Mouse (Mus musculus): ENCODE measurements at regions not wholly inside any gene's neighbourhood (a gene's known extent, or its start where the extent isn't known, plus 50 kb on each side); places are given as distances from the start of the nearest gene placed in this dataset.

DNA sequence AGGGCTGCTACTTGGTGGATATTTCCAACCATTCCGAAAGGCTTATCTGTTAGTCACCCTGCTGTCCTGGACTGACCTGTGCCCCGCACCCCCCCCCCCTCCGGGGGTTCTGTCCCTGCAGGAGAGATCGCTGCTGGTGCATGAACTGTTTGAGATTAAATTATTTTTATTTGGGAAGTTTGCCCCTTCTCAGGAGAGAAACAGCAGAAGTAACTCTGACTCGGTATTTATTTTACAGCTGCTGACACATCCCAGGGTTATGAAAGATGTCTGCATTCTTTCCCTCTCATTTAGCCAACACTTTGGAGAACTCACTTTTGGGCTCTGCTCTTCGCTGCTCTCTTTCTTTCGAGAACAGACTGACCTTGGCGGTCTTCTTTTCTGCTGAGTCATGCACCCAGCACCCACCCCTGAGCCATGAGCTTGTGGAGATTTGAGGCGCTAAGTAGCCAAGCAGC, 99.5 kb upstream of the Rgma start:
- no peaks in the 10 kb centered on the region for H3K9me3 ChIP-seq (ENCODE audit: low read length)
- H3K4me1 ChIP-seq (ENCODE audit: insufficient read depth), result no peaks in the 10 kb centered on the region
- ATAC-seq (no peak), DNase-seq (no peak)
- no peak overlapping the region for H3K4me2 ChIP-seq (ENCODE audit: low read depth)
- H3K27me3 ChIP-seq (ENCODE audit: insufficient read depth, low read length), result no peaks in the 10 kb centered on the region
- no peak overlapping the region for H3K9ac ChIP-seq
- no peak overlapping the region for H3K27ac ChIP-seq (ENCODE audit: low read depth, low read length)
- H3K36me3 ChIP-seq (ENCODE audit: insufficient read depth), result no peaks in the 10 kb centered on the region
- no peak for TF ChIP-seq CTCF (IDR thresholded peaks at IDR 0.05; ENCODE audit: low read depth)
- H3K4me3 ChIP-seq (ENCODE audit: low read depth, low read length), result no peak overlapping the region
- WGBS, result 89% methylated on average over 9 of the region's 9 CpGs

DNA sequence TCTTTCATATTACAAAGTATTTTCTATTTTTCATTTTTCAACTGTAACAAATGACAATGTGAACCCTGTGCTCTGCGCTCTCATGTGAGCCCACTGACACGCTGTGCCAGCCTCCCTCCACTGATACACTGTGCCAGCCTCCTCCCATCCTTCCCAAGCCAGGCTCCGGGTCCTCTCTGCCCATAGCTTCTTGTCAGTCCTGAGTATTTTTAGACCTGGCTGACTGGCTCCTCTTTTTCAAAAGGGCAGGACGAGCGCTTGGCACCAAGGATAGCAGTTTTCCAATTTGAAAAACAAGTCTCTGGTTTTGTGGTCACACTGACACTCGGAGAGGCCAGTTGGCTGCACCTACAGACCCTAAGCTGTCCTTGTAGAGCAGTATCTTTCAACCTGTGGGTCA, 96.7 kb upstream of the Rgma start:
- H3K27me3 ChIP-seq (ENCODE audit: insufficient read depth, low read length), result no peaks in the 10 kb centered on the region
- H3K4me3 ChIP-seq (ENCODE audit: low read depth, low read length), result no peak overlapping the region
- H3K4me1 ChIP-seq (ENCODE audit: insufficient read depth), result no peaks in the 10 kb centered on the region
- ATAC-seq (no peak), DNase-seq (no peak)
- no peak overlapping the region for H3K4me2 ChIP-seq (ENCODE audit: low read depth)
- H3K9me3 ChIP-seq (ENCODE audit: low read length), result no peaks in the 10 kb centered on the region
- TF ChIP-seq CTCF (IDR thresholded peaks at IDR 0.05; ENCODE audit: low read depth), result no peak
- H3K9ac ChIP-seq, result no peak overlapping the region
- 81% methylated on average over 6 of the region's 6 CpGs for WGBS
- H3K27ac ChIP-seq (ENCODE audit: low read depth, low read length), result no peak overlapping the region
- no peaks in the 10 kb centered on the region for H3K36me3 ChIP-seq (ENCODE audit: insufficient read depth)

DNA sequence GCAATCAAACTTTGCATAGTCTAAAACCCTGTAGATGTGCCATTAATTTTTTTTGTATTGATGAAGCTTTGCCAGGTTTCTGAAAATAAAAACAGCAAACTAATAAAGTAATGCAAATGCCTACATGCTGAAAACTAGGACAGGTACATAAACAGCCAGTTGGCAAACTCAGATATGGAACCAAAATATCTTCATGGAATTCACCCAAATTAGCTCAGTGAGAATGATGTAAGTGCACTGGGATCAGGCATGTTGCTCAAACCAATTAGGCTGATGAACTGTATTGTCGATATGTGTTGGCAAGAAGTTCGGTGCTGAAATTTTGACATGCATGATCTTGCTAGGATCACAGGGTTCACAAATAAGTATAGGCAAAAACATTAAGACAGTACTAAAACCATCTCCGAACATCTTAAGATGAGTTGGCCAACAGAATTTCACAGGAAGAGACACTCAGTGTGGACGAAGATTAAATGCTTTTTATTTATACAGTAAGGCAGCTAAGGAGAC, 95.3 kb upstream of the Rgma start:
- no peak overlapping the region for H3K4me2 ChIP-seq (ENCODE audit: low read depth)
- no peaks in the 10 kb centered on the region for H3K36me3 ChIP-seq (ENCODE audit: insufficient read depth)
- no peaks in the 10 kb centered on the region for H3K4me1 ChIP-seq (ENCODE audit: insufficient read depth)
- H3K4me3 ChIP-seq (ENCODE audit: low read depth, low read length), result no peak overlapping the region
- no peaks in the 10 kb centered on the region for H3K27me3 ChIP-seq (ENCODE audit: insufficient read depth, low read length)
- H3K9me3 ChIP-seq (ENCODE audit: low read length), result no peaks in the 10 kb centered on the region
- H3K27ac ChIP-seq (ENCODE audit: low read depth, low read length), result no peak overlapping the region
- DNase-seq (no peak), ATAC-seq (no peak)
- WGBS, result 65% methylated on average over 4 of the region's 4 CpGs
- no peak overlapping the region for H3K9ac ChIP-seq
- no peak for TF ChIP-seq CTCF (IDR thresholded peaks at IDR 0.05; ENCODE audit: low read depth)

DNA sequence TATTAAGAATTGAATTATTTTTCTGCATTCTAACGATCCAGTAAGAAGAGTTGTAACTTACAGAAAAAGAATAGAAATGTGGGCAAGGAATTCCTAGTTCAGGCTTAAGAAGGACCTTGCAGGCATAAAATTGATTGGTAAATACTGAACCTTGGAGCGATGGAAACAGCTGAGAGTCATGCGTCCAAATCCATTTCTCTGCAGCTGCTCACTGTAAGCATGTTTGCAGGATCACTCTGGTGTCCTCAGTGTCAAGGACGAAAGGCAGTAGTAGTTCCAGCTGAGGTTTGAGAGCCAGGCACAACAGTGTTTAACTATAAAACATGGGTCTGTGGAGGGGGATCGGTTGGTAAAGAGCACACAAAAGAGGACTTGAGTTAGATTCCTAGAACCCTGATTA, 89.1 kb upstream of the Rgma start:
- TF ChIP-seq CTCF (IDR thresholded peaks at IDR 0.05; ENCODE audit: low read depth), result no peak
- no peaks in the 10 kb centered on the region for H3K9me3 ChIP-seq (ENCODE audit: low read length)
- H3K9ac ChIP-seq, result no peak overlapping the region
- DNase-seq (no peak), ATAC-seq (no peak)
- no peaks in the 10 kb centered on the region for H3K27me3 ChIP-seq (ENCODE audit: insufficient read depth, low read length)
- no peak overlapping the region for H3K27ac ChIP-seq (ENCODE audit: low read depth, low read length)
- H3K36me3 ChIP-seq (ENCODE audit: insufficient read depth), result no peaks in the 10 kb centered on the region
- 86% methylated on average over 5 of the region's 5 CpGs for WGBS
- H3K4me2 ChIP-seq (ENCODE audit: low read depth), result no peak overlapping the region
- H3K4me1 ChIP-seq (ENCODE audit: insufficient read depth), result no peaks in the 10 kb centered on the region
- no peak overlapping the region for H3K4me3 ChIP-seq (ENCODE audit: low read depth, low read length)

DNA sequence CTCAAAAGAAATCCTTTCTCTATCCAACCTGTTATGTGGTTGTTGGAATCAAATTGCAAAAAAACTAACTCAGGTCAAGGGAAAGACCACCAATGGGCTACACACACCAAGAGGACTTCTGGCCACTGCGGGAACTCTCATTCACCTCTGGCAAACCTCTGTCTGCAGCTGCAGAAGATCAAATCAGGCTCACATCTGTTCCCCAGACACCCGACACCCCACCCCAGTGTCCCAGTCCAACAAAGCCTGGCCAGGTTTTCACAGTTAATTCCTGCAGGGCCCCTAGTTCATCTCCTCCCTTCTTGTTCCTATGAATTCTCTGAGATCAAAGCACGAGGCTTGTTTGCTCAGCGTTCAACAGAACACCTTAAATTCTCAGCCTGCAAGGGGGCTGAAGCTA, 82.0 kb upstream of the Rgma start:
- 65% methylated on average over 4 of the region's 4 CpGs for WGBS
- no peak for TF ChIP-seq CTCF (IDR thresholded peaks at IDR 0.05; ENCODE audit: low read depth)
- Histone ChIP-seq H3K9me3 (ENCODE audit: low read length) (no peaks in the 10 kb centered on the region), H3K27me3 (ENCODE audit: insufficient read depth, low read length) (no peaks in the 10 kb centered on the region), H3K27ac (ENCODE audit: low read depth, low read length) (no peak overlapping the region), H3K9ac (no peak overlapping the region), H3K4me2 (ENCODE audit: low read depth) (no peak overlapping the region), H3K36me3 (ENCODE audit: insufficient read depth) (no peaks in the 10 kb centered on the region), H3K4me3 (ENCODE audit: low read depth, low read length) (no peak overlapping the region), H3K4me1 (ENCODE audit: insufficient read depth) (no peaks in the 10 kb centered on the region)
- ATAC-seq, result no peak
- DNase-seq, result no peak

DNA sequence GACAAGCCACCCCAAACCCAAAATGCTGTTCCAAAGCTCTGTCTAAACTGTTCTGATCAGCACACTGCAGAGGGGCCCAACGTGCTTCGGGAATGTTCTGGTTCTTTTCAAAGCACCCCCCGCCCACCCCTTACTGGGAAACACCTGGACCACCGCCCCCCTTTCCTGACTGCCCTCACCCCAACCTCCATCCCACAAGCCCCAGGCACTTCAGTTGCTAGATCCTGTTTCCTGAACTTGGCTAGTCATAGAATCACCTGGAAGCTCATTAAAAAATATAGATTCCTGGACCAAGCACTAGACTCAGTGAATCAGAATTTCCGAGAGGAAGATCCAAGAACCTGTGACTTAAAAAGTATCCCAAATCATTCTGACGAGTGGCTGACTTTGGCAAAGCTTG, 80.9 kb upstream of the Rgma start:
- Histone ChIP-seq H3K4me1 (ENCODE audit: insufficient read depth) (no peaks in the 10 kb centered on the region), H3K36me3 (ENCODE audit: insufficient read depth) (no peaks in the 10 kb centered on the region), H3K9me3 (ENCODE audit: low read length) (no peaks in the 10 kb centered on the region), H3K9ac (no peak overlapping the region), H3K4me3 (ENCODE audit: low read depth, low read length) (no peak overlapping the region), H3K27me3 (ENCODE audit: insufficient read depth, low read length) (no peaks in the 10 kb centered on the region), H3K27ac (ENCODE audit: low read depth, low read length) (no peak overlapping the region), H3K4me2 (ENCODE audit: low read depth) (no peak overlapping the region)
- TF ChIP-seq CTCF (IDR thresholded peaks at IDR 0.05; ENCODE audit: low read depth), result no peak
- ATAC-seq, result no peak
- 92% methylated on average over 6 of the region's 6 CpGs for WGBS
- DNase-seq, result no peak

DNA sequence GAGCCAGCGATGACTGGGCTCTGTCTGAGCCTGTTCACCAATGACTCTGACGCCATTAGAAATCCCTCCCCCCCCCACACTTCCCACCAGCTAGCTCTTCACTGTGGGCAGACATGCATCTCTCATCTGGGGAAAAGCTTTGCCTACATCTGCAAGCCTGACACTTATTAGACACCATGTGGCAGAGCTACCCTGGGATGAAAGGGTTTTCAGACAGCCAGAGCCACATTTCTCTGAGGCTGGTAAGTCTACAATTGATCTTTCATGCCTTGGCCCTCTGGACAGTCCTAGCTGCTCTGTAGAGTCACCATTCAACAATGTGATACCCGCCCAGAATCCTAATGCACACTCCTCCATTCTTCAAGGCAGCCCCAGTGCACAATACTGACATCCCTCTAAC, 72.8 kb upstream of the Rgma start:
- TF ChIP-seq CTCF (IDR thresholded peaks at IDR 0.05; ENCODE audit: low read depth), result no peak
- no peaks in the 10 kb centered on the region for H3K27me3 ChIP-seq (ENCODE audit: insufficient read depth, low read length)
- ATAC-seq (peak; percentile 82), DNase-seq (no peak)
- H3K9ac ChIP-seq, result no peak overlapping the region
- no peak overlapping the region for H3K27ac ChIP-seq (ENCODE audit: low read depth, low read length)
- 58% methylated on average over 3 of the region's 3 CpGs for WGBS
- H3K4me2 ChIP-seq (ENCODE audit: low read depth), result no peak overlapping the region
- H3K4me3 ChIP-seq (ENCODE audit: low read depth, low read length), result no peak overlapping the region
- H3K4me1 ChIP-seq (ENCODE audit: insufficient read depth), result 0 out of 2 replicates have a peak, but pooled peaks cover 4% of the 10 kb centered on the region
- no peaks in the 10 kb centered on the region for H3K9me3 ChIP-seq (ENCODE audit: low read length)
- H3K36me3 ChIP-seq (ENCODE audit: insufficient read depth), result no peaks in the 10 kb centered on the region
